Mouse (Mus musculus): ENCODE measurements around the gene Cd3d.

DNA sequence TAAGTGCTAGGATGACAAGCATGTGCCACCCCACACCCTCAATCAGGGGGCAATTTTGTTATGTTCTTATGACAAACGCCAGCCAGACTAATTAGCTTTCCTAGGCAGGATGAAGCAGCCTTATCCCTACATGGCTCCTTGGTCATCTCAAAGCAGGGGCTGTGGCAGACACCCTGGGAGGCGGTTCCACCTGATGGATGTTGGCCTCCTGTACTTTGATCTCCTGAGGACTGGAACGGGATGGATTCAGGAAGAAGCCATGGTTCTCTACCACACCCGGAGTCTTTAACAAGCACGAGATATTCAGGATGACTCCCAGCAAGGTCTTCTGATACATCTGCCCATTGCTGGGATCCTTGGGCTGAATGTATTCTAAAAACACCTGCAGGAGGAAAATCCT, 33.8 kb upstream of the Cd3d start:
- no peak for TF ChIP-seq CTCF (IDR thresholded peaks at IDR 0.05; ENCODE audit: low read depth)
- no peak for TF ChIP-seq EP300 (IDR thresholded peaks at IDR 0.05; ENCODE audit: low read depth)
